Mouse (Mus musculus) left cerebral cortex, postnatal 25 days (tissue): ENCODE data around the gene Csnk2a1. TPM values are rescaled to one million over a fixed set of nuclear protein-coding genes. Genes with fewer than 3 reads are reported as not detected.
A peak's percentile ranks its signal among the peaks of the same experiment; 100 is the strongest.
"Not testable (repeated sequence)": the region's sequence is repeated elsewhere in the genome, so short reads cannot be mapped to it uniquely, and the experiment has no call there.

Experiments used
- DNase-seq, 2 experiments: peaks; one replicate each; pipeline ENCODE4 v3.0.0; 2022; ENCODE audit warnings: low spot score in 2 of 2, mixed read lengths in 1 of 2
- intact Hi-C: fragments of 180-260 bp; cut with DNase I; formaldehyde crosslinking; loops from one replicate; pipeline ENCODE4 v1.15.1; 2025
- total RNA-seq, 2 experiments: library from RNA; stranded (reverse); gene quantifications; 2 replicates each; pipeline ENCODE4 v1.2.3; 2021

Gene Csnk2a1
- total RNA-seq, 2 experiments from 2014 or later = 100 to 107 TPM

DNA sequence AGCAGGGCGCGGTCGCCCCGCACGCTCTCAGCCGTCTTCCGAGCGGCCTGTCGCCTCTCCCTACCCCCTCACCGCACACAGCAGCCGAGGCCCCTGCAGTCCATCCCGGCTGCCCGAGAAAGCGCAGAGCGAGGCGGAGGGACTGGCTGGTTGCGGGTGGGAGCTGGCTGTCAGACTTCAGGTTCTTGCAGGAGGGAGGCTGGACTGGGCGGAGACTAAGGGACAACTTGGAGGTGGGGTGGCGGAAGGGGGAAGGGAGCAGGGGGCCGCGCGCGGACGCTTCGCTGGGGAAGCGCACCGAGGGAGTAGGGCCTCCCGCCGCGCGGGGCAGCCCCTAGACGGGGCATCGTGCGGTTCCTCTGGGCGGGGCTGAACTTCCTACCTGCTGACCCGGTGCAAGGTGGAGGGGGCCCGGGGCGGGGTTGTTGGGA, 427 bp downstream of the Csnk2a1 start:
- intact Hi-C loops = no loop called here
- DNase-seq = peak in 1 of 2 experiments; percentile 67

DNA sequence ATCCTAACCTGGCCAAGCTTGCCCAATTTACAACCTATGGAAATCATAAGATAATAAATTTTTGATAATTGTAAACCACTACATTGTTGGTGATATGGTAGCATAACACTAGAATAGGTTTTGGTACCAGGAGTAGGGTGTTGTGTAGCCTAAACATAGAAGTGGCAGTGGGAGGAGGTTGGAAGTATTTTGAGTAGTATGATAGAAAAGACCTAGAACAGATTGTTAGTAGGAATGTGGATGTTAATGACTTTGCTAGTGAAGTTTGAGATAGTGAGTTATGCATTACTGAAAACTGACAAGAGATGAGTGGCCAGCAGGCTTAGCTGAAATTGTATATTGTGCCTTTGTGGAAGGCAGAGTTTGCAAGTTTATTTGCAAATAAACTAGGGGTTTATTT, 3.4 kb downstream of the Csnk2a1 start:
- peak in 1 of 2 experiments; percentile 71 for DNase-seq
- intact Hi-C loops = no loop called here

- DNase-seq = no peak
- intact Hi-C loops = no loop called here
Measured at GRCm38 (mm10) chr2:152237926-152238325, 11.3 kb downstream of the Csnk2a1 start.

GRCm38 (mm10) chr2:152240580-152240979, 13.9 kb downstream of the Csnk2a1 start:
- no peak for DNase-seq
- intact Hi-C loops = no loop called here

GRCm38 (mm10) chr2:152247213-152247612, 20.6 kb downstream of the Csnk2a1 start:
- intact Hi-C loops = no loop called here
- DNase-seq = no peak

- intact Hi-C loops = no loop called here
- no peak for DNase-seq
Measured at GRCm38 (mm10) chr2:152250511-152250910, 23.9 kb downstream of the Csnk2a1 start.

DNA sequence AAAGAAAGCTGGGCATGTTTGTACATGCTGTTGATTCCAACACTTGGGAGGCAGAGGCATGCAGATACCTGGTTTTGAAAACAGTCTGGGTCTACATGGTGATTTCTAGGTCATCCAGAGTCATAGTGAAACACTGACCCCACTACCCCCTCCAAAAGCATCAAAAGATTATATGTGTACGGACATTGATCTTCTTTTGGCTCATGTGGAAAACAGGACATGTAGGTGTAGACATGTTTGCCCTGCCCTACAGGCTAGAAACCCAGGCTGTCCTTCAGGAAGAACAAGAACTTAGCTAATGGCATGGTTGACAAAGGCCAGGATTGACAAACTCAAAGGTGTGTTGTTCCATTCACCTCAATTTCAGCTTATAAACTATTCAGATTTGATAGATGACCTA, 33.1 kb downstream of the Csnk2a1 start:
- intact Hi-C loops = no loop called here

DNA sequence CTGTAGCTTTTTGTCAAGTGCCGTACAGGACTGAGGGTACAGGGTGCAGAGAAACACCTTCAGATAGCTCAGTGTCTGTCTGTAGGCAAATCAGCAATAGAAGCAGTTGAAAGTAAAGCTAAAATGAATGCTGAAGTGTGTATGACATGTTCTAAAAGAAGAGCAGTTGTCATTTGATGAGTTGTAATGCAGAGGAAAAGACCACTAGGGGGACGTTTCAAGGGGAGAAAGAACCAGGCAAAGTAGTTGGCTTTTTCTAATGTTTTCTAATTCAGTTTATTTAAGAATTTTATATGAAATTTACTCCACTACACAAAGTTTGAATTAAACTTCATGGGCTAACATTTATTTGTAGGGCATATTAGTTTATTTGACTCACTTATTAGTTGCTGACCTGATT, 47.0 kb downstream of the Csnk2a1 start:
- DNase-seq = no peak
- intact Hi-C loops = no loop called here

More for the DNA sequence above, 33.1 kb downstream of the Csnk2a1 start:
- DNase-seq = no peak

DNA sequence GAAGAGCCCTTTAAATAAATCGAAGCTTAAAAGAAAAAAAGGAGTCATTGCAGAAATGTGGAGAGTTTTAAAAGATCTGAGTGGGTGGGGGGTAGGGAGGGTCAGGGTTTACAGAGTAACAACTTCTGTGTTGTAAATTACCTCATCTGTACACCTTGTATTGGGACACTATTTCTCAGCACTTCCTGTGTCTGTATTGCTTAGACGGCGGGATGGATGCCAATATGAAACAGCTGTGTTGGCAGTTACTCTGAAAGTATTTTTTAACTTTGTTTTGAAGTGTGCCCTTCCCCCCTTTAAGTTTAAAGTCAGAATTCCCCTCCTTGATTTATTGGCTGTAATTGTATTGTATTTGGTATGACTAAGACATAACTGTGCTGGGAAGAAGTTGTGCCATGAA, 54.8 kb downstream of the Csnk2a1 start:
- intact Hi-C loops = no loop called here
- no peak for DNase-seq

- intact Hi-C loops = no loop called here
Measured at GRCm38 (mm10) chr2:152287560-152287959, 60.9 kb downstream of the Csnk2a1 start.

DNA sequence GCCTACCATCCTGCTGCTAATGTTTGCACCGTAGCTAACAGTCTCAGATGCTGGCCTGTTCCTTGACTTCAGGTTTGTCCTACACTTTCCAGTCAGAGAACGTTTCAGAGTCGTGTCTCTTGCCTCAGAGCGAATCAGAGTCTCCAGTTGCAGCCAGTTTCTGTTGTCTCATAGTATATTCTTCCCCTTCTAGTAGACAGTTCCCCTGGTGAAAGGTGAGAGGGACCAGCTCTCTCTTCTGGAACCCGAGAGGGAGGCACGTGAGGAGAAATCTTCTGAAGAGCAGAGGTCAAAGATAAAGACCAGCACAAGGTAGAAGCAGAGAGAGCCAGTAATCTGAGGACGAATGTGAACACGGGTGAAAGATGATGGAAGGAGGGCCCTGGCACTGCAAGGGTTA, 61.4 kb downstream of the Csnk2a1 start:
- DNase-seq = no peak
- intact Hi-C loops = no loop called here

More at GRCm38 (mm10) chr2:152287560-152287959, 60.9 kb downstream of the Csnk2a1 start:
- no peak for DNase-seq

DNA sequence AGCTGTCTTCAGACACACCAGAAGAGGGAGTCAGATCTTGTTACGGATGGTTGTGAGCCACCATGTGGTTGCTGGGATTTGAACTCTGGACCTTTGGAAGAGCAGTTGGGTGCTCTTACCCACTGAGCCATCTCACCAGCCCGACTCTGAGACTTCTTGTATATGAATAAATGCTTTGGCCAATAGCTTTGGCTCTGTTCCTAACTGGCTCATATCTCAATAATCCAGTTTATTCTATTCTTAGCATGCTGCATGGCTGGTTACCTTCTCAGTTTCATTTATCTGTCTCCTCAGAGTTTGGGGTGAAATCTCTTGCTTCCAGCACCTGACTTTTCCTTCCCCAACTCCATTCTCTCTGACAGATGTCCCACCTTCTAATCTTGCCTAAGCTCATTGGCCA, 63.0 kb downstream of the Csnk2a1 start:
- intact Hi-C loops, DNase-seq: not testable (repeated sequence)

- intact Hi-C loops = no loop called here
- DNase-seq = no peak
Measured at GRCm38 (mm10) chr2:152292475-152292874, 65.8 kb downstream of the Csnk2a1 start.

- intact Hi-C loops = no loop called here
Measured at GRCm38 (mm10) chr2:152293179-152293726, 66.6 kb downstream of the Csnk2a1 start.

GRCm38 (mm10) chr2:152293727-152294475, 67.3 kb downstream of the Csnk2a1 start, which contains the start of gene Tbc1d20:
TSS of gene Tbc1d20 (plus strand) at chr2:152293828.
- peak; percentile 91 to 93 for DNase-seq
- intact Hi-C loops = no loop called here

More at GRCm38 (mm10) chr2:152293179-152293726, 66.6 kb downstream of the Csnk2a1 start:
- no peak for DNase-seq

DNA sequence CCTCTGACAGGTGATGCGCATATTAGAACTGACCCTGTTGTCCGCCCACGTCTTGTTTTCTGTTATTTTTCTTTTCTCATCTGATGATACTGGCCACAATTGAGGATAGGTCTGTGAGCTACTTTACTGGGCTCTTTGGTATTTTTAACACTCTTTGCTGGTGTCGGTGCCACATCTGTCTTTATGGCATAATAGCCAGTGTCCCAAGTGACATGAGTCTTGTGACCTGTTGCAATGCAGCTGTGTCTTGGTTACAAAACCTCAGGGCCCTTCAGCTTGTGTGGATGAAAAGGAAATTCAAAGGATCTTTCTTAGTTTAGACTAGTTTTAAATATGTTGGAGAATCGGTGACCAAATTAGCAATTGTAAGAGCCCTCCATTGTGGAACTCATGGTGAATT, 67.9 kb downstream of the Csnk2a1 start:
- intact Hi-C loops = no loop called here
- DNase-seq = no peak

DNA sequence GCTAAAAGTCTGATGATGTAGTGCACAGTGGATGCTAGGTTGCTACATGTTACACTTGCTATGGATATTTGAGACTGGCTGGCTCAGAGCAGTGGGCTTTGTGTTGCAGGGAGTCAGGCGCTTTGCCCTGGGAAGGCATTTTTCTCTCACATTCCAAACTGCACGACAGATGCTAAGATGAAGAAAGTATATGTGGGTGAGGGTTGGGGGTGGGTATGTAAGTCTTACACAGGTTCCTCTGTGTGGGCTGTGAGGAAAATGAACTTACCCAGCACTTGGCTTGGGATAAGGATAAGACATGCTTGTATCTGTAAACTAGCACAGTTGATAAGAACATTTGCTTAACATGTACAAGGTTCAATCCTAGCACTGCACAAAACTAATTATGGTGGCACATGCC, 76.2 kb downstream of the Csnk2a1 start:
- intact Hi-C loops = no loop called here
- DNase-seq = peak; percentile 34 to 79

- intact Hi-C loops = no loop called here
- DNase-seq = no peak
Measured at GRCm38 (mm10) chr2:152303781-152304180, 77.1 kb downstream of the Csnk2a1 start.

GRCm38 (mm10) chr2:152305480-152305879, 78.8 kb downstream of the Csnk2a1 start:
- DNase-seq = no peak
- intact Hi-C loops = no loop called here

DNA sequence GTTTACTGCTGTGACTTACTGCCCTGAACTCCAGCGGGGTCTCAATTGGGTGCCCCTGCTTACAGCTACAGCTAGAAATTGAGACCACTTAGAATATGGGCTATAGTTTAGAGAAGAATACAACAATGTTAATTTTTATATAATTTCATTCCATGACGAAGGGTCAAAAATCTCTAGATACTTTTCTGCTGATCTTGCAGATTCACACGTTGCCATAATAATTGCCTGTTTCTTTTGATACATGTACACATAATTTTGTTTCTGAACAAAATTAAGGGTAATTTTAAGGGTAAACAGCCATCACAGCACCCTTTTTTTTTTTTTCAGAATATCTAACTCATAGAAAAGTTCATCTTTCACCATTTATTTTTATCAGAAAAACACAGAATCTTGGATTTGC, 80.5 kb downstream of the Csnk2a1 start:
- intact Hi-C loops = no loop called here
- no peak for DNase-seq

- intact Hi-C loops = no loop called here
- no peak for DNase-seq
Measured at GRCm38 (mm10) chr2:152312996-152313395, 86.4 kb downstream of the Csnk2a1 start.
